Mouse (Mus musculus) liver, postnatal 0 days (tissue): Measurements from ENCODE around the gene Zdhhc13.

Experiments used
- CTCF ChIP-seq: sonication (generic); IDR thresholded peaks from 2 replicates; pipeline ENCODE4 v1.5.1; 2016; ENCODE audit warnings: antibody characterized with exemption, low read depth
- EP300 ChIP-seq: IDR thresholded peaks from 2 replicates; pipeline ENCODE4 v1.6.1; 2016; ENCODE audit warnings: antibody characterized with exemption, low read depth, mild to moderate bottlenecking

GRCm38 (mm10) chr7:48824671-48825070 lies 35.9 kb downstream of the Zdhhc13 start:
- TF ChIP-seq CTCF (no peak), EP300 (no peak)
